Mouse (Mus musculus) spleen, adult 12 weeks (tissue): ENCODE data around the gene Dnlz.

Experiments used
- DNase-seq: peaks from one replicate; pipeline ENCODE4 v3.0.0; 2022; ENCODE audit warnings: low spot score

The Dnlz gene

GRCm38 (mm10) chr2:26356678-26357077 lies 4.8 kb upstream of the Dnlz start:
- DNase-seq: no peak

GRCm38 (mm10) chr2:26356231-26356630 lies 4.3 kb upstream of the Dnlz start:
- no peak for DNase-seq

GRCm38 (mm10) chr2:26354401-26354800 lies 2.5 kb upstream of the Dnlz start:
- DNase-seq: no peak

- DNase-seq: no peak
Observed at GRCm38 (mm10) chr2:26353066-26353980, 1.4 kb upstream of the Dnlz start.

- no peak for DNase-seq
Observed at GRCm38 (mm10) chr2:26352291-26352910, 491 bp upstream of the Dnlz start.

GRCm38 (mm10) chr2:26348241-26348640 lies 3.7 kb downstream of the Dnlz start:
- DNase-seq: no peak

GRCm38 (mm10) chr2:26342609-26343490 lies 9.1 kb downstream of the Dnlz start:
- DNase-seq: no peak

- DNase-seq: no peak
Observed at GRCm38 (mm10) chr2:26342044-26342443, 9.9 kb downstream of the Dnlz start.

- no peak for DNase-seq
Observed at GRCm38 (mm10) chr2:26341510-26341981, 10.4 kb downstream of the Dnlz start.

- DNase-seq: no peak
Observed at GRCm38 (mm10) chr2:26339204-26339551, 12.7 kb downstream of the Dnlz start.

- DNase-seq: no peak
Observed at GRCm38 (mm10) chr2:26338302-26339203, 13.4 kb downstream of the Dnlz start.

- no peak for DNase-seq
Observed at GRCm38 (mm10) chr2:26330702-26331101, 21.2 kb downstream of the Dnlz start.

- DNase-seq: no peak
Observed at GRCm38 (mm10) chr2:26330056-26330468, 21.8 kb downstream of the Dnlz start.

- DNase-seq: no peak
Observed at GRCm38 (mm10) chr2:26329402-26329801, 22.5 kb downstream of the Dnlz start.

- DNase-seq: no peak
Observed at GRCm38 (mm10) chr2:26327852-26328251, 24.1 kb downstream of the Dnlz start.

- peak; percentile 33 for DNase-seq
Observed at GRCm38 (mm10) chr2:26325386-26326181, 26.3 kb downstream of the Dnlz start.

- DNase-seq: no peak
Observed at GRCm38 (mm10) chr2:26324917-26325316, 27.0 kb downstream of the Dnlz start.

GRCm38 (mm10) chr2:26323589-26324325 lies 28.2 kb downstream of the Dnlz start:
- no peak for DNase-seq
